Mouse (Mus musculus) MEL (cell line): ENCODE measurements around the gene Slc17a7. TPM values are rescaled to one million over a fixed set of nuclear protein-coding genes. Genes with fewer than 3 reads are reported as not detected.

Experiments
- DNase-seq: peaks from one replicate; pipeline ENCODE4 v3.0.0; 2011; ENCODE audit warnings: low read depth, low spot score
- H3K27ac ChIP-seq: 2 replicates; pipeline ENCODE4 v1.5.1; 2012; ENCODE audit warnings: low read depth, mild to moderate bottlenecking, control low read depth, low read length, moderate library complexity; ENCODE audit not compliant: control insufficient read depth
- H3K27me3 ChIP-seq, 2 experiments: fragments of 150-350 bp in 1 of 2; sonication (generic) in 1 of 2; 2 replicates each; pipeline ENCODE4 v1.6.1; 2012; ENCODE audit warnings: low read length in 2 of 2, mild to moderate bottlenecking in 2 of 2, improper control_type of control experiment in 1 of 2, moderate library complexity in 1 of 2; ENCODE audit not compliant: insufficient read depth in 2 of 2, control insufficient read depth in 1 of 2
- H3K36me3 ChIP-seq, 2 experiments: 2 replicates each; pipeline ENCODE4 v1.6.1; 2012 to 2014; ENCODE audit warnings: low read length in 2 of 2, improper control_type of control experiment in 1 of 2, inconsistent platforms in 1 of 2, mild to moderate bottlenecking in 1 of 2; ENCODE audit not compliant: insufficient read depth in 2 of 2, control insufficient read depth in 1 of 2
- H3K4me1 ChIP-seq, 2 experiments: fragments of 150-350 bp in 1 of 2; sonication (generic) in 1 of 2; 2 replicates each; pipeline ENCODE4 v1.6.1; 2012; ENCODE audit warnings: low read length in 2 of 2, improper control_type of control experiment in 1 of 2, mild to moderate bottlenecking in 1 of 2; ENCODE audit not compliant: insufficient read depth in 2 of 2, control insufficient read depth in 1 of 2
- H3K4me3 ChIP-seq, 2 experiments: fragments of 150-350 bp in 1 of 2; sonication (generic) in 1 of 2; 2 replicates each; pipeline ENCODE4 v1.5.1; 2012; ENCODE audit warnings: low read depth in 2 of 2, low read length in 2 of 2, mild to moderate bottlenecking in 2 of 2, moderate library complexity in 2 of 2, control low read depth in 1 of 2, improper control_type of control experiment in 1 of 2; ENCODE audit not compliant: control insufficient read depth in 1 of 2, insufficient read depth in 1 of 2
- H3K79me2 ChIP-seq: 2 replicates; pipeline ENCODE4 v1.6.1; 2012; ENCODE audit warnings: mild to moderate bottlenecking, low read length, moderate library complexity; ENCODE audit not compliant: control insufficient read depth, poor library complexity, insufficient read depth
- H3K9ac ChIP-seq: 2 replicates; pipeline ENCODE4 v1.6.1; 2012; ENCODE audit warnings: low read depth, mild to moderate bottlenecking, control low read depth, low read length, moderate library complexity; ENCODE audit not compliant: control insufficient read depth, poor library complexity, severe bottlenecking
- H3K9me3 ChIP-seq: fragments of 150-350 bp; sonication (generic); replicated peaks from 2 replicates; pipeline ENCODE4 v1.6.1; 2012; ENCODE audit warnings: mild to moderate bottlenecking, low read length, improper control_type of control experiment, moderate library complexity; ENCODE audit not compliant: insufficient read depth
- CHD2 ChIP-seq: IDR thresholded peaks from 2 replicates; pipeline ENCODE4 v1.6.1; 2011; ENCODE audit warnings: low read length, improper control_type of control experiment
- CTCF ChIP-seq, 3 experiments: IDR thresholded peaks in 2 of 3; conservative IDR thresholded peaks in 1 of 3; 2 replicates each; pipeline ENCODE4 v1.5.1; 2011 to 2012; ENCODE audit warnings: low read length in 3 of 3, low read depth in 2 of 3, mild to moderate bottlenecking in 2 of 3, improper control_type of control experiment in 1 of 3, inconsistent platforms in 1 of 3, mixed read lengths in 1 of 3, moderate library complexity in 1 of 3; ENCODE audit not compliant: control insufficient read depth in 1 of 3, insufficient read depth in 1 of 3, poor library complexity in 1 of 3, severe bottlenecking in 1 of 3
- E2F4 ChIP-seq: IDR thresholded peaks from 2 replicates; pipeline ENCODE4 v1.6.1; 2011; ENCODE audit warnings: low read depth, low read length, improper control_type of control experiment, borderline replicate concordance
- ELF1 ChIP-seq: IDR thresholded peaks from 2 replicates; pipeline ENCODE4 v1.6.1; 2014; ENCODE audit warnings: low read depth, mild to moderate bottlenecking, inconsistent platforms, low read length, improper control_type of control experiment, moderate library complexity
- EP300 ChIP-seq, 2 experiments: IDR thresholded peaks; 2 replicates each; pipeline ENCODE4 v1.6.1; 2011; ENCODE audit warnings: improper control_type of control experiment in 2 of 2, low read length in 2 of 2, low read depth in 1 of 2, mild to moderate bottlenecking in 1 of 2
- HCFC1 ChIP-seq: IDR thresholded peaks from 2 replicates; pipeline ENCODE4 v1.6.1; 2012; ENCODE audit warnings: low read depth, mild to moderate bottlenecking, inconsistent platforms, low read length, improper control_type of control experiment, moderate library complexity
- KAT2A ChIP-seq: conservative IDR thresholded peaks from 2 replicates; pipeline ENCODE4 v1.6.1; 2012; ENCODE audit warnings: low read depth, low read length, improper control_type of control experiment, inconsistent platforms
- MAFK ChIP-seq: IDR thresholded peaks from 2 replicates; pipeline ENCODE4 v1.6.1; 2011; ENCODE audit warnings: low read depth, mild to moderate bottlenecking, low read length, improper control_type of control experiment, borderline replicate concordance
- MEF2A ChIP-seq: IDR thresholded peaks from 2 replicates; pipeline ENCODE4 v1.6.1; 2014; ENCODE audit warnings: low read depth, mild to moderate bottlenecking, inconsistent platforms, low read length, improper control_type of control experiment; ENCODE audit not compliant: poor library complexity, insufficient replicate concordance, severe bottlenecking; ENCODE audit errors: extremely low read depth
- MXI1 ChIP-seq: IDR thresholded peaks from 2 replicates; pipeline ENCODE4 v1.6.1; 2011; ENCODE audit warnings: mild to moderate bottlenecking, low read depth, low read length, improper control_type of control experiment
- MYB ChIP-seq: IDR thresholded peaks from 2 replicates; pipeline ENCODE4 v1.6.1; 2011; ENCODE audit warnings: mild to moderate bottlenecking, low read depth, low read length, improper control_type of control experiment
- NRF1 ChIP-seq: IDR thresholded peaks from 2 replicates; pipeline ENCODE4 v1.6.1; 2014; ENCODE audit warnings: low read depth, mild to moderate bottlenecking, inconsistent platforms, low read length, improper control_type of control experiment, moderate library complexity; ENCODE audit not compliant: poor library complexity, insufficient read depth, severe bottlenecking
- RAD21 ChIP-seq: IDR thresholded peaks from 2 replicates; pipeline ENCODE4 v1.6.1; 2011; ENCODE audit warnings: mild to moderate bottlenecking, low read depth, low read length, improper control_type of control experiment
- RCOR1 ChIP-seq: IDR thresholded peaks from 2 replicates; pipeline ENCODE4 v1.6.1; 2012; ENCODE audit warnings: low read depth, mild to moderate bottlenecking, inconsistent platforms, low read length, improper control_type of control experiment
- SIN3A ChIP-seq: IDR thresholded peaks from 2 replicates; pipeline ENCODE4 v1.6.1; 2012; ENCODE audit warnings: low read length, improper control_type of control experiment, inconsistent platforms
- SMC3 ChIP-seq: IDR thresholded peaks from 2 replicates; pipeline ENCODE4 v1.6.1; 2011; ENCODE audit warnings: low read depth, low read length, improper control_type of control experiment
- TCF12 ChIP-seq: IDR thresholded peaks from 2 replicates; pipeline ENCODE4 v1.6.1; 2014; ENCODE audit warnings: low read depth, mild to moderate bottlenecking, inconsistent platforms, low read length, improper control_type of control experiment, moderate library complexity
- UBTF ChIP-seq: IDR thresholded peaks from 2 replicates; pipeline ENCODE4 v1.6.1; 2012; ENCODE audit warnings: low read depth, mild to moderate bottlenecking, inconsistent platforms, low read length, improper control_type of control experiment, moderate library complexity, borderline replicate concordance; ENCODE audit not compliant: insufficient read depth
- USF1 ChIP-seq: IDR thresholded peaks from 2 replicates; pipeline ENCODE4 v1.6.1; 2014; ENCODE audit warnings: low read depth, mild to moderate bottlenecking, inconsistent platforms, low read length, improper control_type of control experiment, moderate library complexity
- USF2 ChIP-seq, 2 experiments: IDR thresholded peaks; 2 replicates each; pipeline ENCODE4 v1.6.1; 2011 to 2012; ENCODE audit warnings: improper control_type of control experiment in 2 of 2, low read length in 2 of 2, borderline replicate concordance in 1 of 2, inconsistent platforms in 1 of 2, low read depth in 1 of 2, mild to moderate bottlenecking in 1 of 2; ENCODE audit not compliant: insufficient read depth in 1 of 2
- ZC3H11A ChIP-seq: IDR thresholded peaks from 2 replicates; pipeline ENCODE4 v1.6.1; 2012; ENCODE audit warnings: low read depth, mild to moderate bottlenecking, inconsistent platforms, low read length, improper control_type of control experiment
- ZKSCAN1 ChIP-seq: IDR thresholded peaks from 2 replicates; pipeline ENCODE4 v1.6.1; 2012; ENCODE audit warnings: low read depth, mild to moderate bottlenecking, inconsistent platforms, low read length, improper control_type of control experiment, moderate library complexity
- ZNF384 ChIP-seq: IDR thresholded peaks from 2 replicates; pipeline ENCODE4 v1.6.1; 2012; ENCODE audit warnings: low read depth, mild to moderate bottlenecking, inconsistent platforms, low read length, improper control_type of control experiment
- polyA plus RNA-seq, 2 experiments: library from polyadenylated mRNA; stranded (reverse) in 1 of 2; unstranded in 1 of 2; fragments of >175 nt in 1 of 2; fragments of >200 nt in 1 of 2; gene quantifications; 2 replicates each; pipeline versions ENCODE4 v1.2.1 to v1.2.4; 2012; ENCODE audit warnings: low replicate concordance in 2 of 2, low read depth in 1 of 2; ENCODE audit not compliant: insufficient read length in 2 of 2, insufficient read depth in 1 of 2, missing spikeins in 1 of 2
- total RNA-seq: library from RNA; depleted of rRNA; stranded (reverse); fragments of 300-350 nt; gene quantifications from 2 replicates; pipeline ENCODE4 v1.2.3, GENCODE M21; 2012

The Slc17a7 gene
- total and polyA plus RNA-seq, 3 experiments, result 0.23 to 1.0 TPM; not detected in 1

GRCm38 (mm10) chr7:45155590-45155989 lies 8.2 kb upstream of the Slc17a7 start (continued):
- no peak for TF ChIP-seq UBTF

GRCm38 (mm10) chr7:45156206-45156605 lies 7.5 kb upstream of the Slc17a7 start:
- no peaks in the 10 kb centered on the region for H3K9me3 ChIP-seq
- DNase-seq, result no peak
- no peak for TF ChIP-seq CHD2
- TF ChIP-seq KAT2A, result no peak
- no peak for TF ChIP-seq ZNF384
- no peak for TF ChIP-seq MAFK
- no peak for TF ChIP-seq NRF1
- no peak for TF ChIP-seq RCOR1
- no peak for TF ChIP-seq TCF12
- no peak for TF ChIP-seq SMC3
- no peak for TF ChIP-seq HCFC1
- no peak overlapping the region; the same call in 1 of the 2 replicates for H3K27ac ChIP-seq
- H3K4me3 ChIP-seq, result peak overlapping the region; percentile 27 to 34; a peak in 2 of 4 replicates
- no peaks in the 10 kb centered on the region for H3K27me3 ChIP-seq
- peaks cover 4 to 12% of the 10 kb centered on the region in 2 experiments; a peak in 3 of 4 replicates for H3K4me1 ChIP-seq
- H3K36me3 ChIP-seq, result peaks cover 0 to 7% of the 10 kb centered on the region in 2 experiments; a peak in 2 of 4 replicates
- peaks cover 7% of the 10 kb centered on the region; the same call in 1 of the 2 replicates for H3K79me2 ChIP-seq
- no peak overlapping the region; the same call in 1 of the 2 replicates for H3K9ac ChIP-seq

- TF ChIP-seq CTCF (IDR thresholded peaks at IDR 0.05 in 2 of 3, conservative IDR thresholded peaks at IDR 0.05 in 1 of 3; ENCODE audit: control insufficient read depth in 1 of 3, insufficient read depth in 1 of 3, low read depth in 2 of 3, low read length in 3 of 3, poor library complexity in 1 of 3, severe bottlenecking in 1 of 3) (no peak), ELF1 (no peak)
- H3K27ac ChIP-seq, result no peak overlapping the region
These were observed 6.3 kb upstream of the Slc17a7 start for GRCm38 (mm10) chr7:45157459-45157858.

GRCm38 (mm10) chr7:45158991-45159390 lies 4.8 kb upstream of the Slc17a7 start:
- no peaks in the 10 kb centered on the region for H3K9me3 ChIP-seq
- no peak for TF ChIP-seq E2F4
- TF ChIP-seq MEF2A, result no peak
- TF ChIP-seq ZKSCAN1, result no peak
- TF ChIP-seq USF2 (IDR thresholded peaks at IDR 0.05; ENCODE audit: borderline replicate concordance in 1 of 2, insufficient read depth in 1 of 2, low read depth in 1 of 2, low read length in 2 of 2), result no peak
- TF ChIP-seq ZC3H11A, result no peak
- TF ChIP-seq RAD21, result no peak
- no peak for TF ChIP-seq EP300 (IDR thresholded peaks at IDR 0.05; ENCODE audit: low read depth in 1 of 2, low read length in 2 of 2)
- no peak for TF ChIP-seq CTCF (IDR thresholded peaks at IDR 0.05 in 2 of 3, conservative IDR thresholded peaks at IDR 0.05 in 1 of 3; ENCODE audit: control insufficient read depth in 1 of 3, insufficient read depth in 1 of 3, low read depth in 2 of 3, low read length in 3 of 3, poor library complexity in 1 of 3, severe bottlenecking in 1 of 3)
- TF ChIP-seq MXI1, result no peak
- TF ChIP-seq SIN3A, result no peak
- TF ChIP-seq USF1, result no peak
- no peak for TF ChIP-seq MYB
- TF ChIP-seq CHD2, result no peak

More at GRCm38 (mm10) chr7:45157459-45157858, 6.3 kb upstream of the Slc17a7 start:
- Histone ChIP-seq H3K79me2 (peaks cover 7% of the 10 kb centered on the region; the same call in 1 of the 2 replicates), H3K4me1 (peaks cover 4 to 12% of the 10 kb centered on the region in 2 experiments), H3K4me3 (no peak overlapping the region), H3K9ac (no peak overlapping the region), H3K27me3 (no peaks in the 10 kb centered on the region), H3K9me3 (no peaks in the 10 kb centered on the region), H3K36me3 (peaks cover 0 to 11% of the 10 kb centered on the region in 2 experiments; a peak in 2 of 4 replicates)
- no peak for DNase-seq

More at GRCm38 (mm10) chr7:45158991-45159390, 4.8 kb upstream of the Slc17a7 start:
- Histone ChIP-seq H3K4me1 (peaks cover 4 to 12% of the 10 kb centered on the region in 2 experiments), H3K36me3 (peaks cover 0 to 8% of the 10 kb centered on the region in 2 experiments; a peak in 2 of 4 replicates), H3K9ac (no peak overlapping the region), H3K27me3 (peaks cover 0 to 1% of the 10 kb centered on the region in 2 experiments; a peak in 1 of 4 replicates), H3K27ac (no peak overlapping the region), H3K79me2 (peaks cover 2% of the 10 kb centered on the region; the same call in 1 of the 2 replicates), H3K4me3 (no peak overlapping the region)
- no peak for DNase-seq
